Mouse (Mus musculus) heart, embryonic 16.5 days (tissue): Measurements from ENCODE around the gene Gpr33. TPM values are rescaled to one million over a fixed set of nuclear protein-coding genes. Genes with fewer than 3 reads are reported as not detected.

Source experiments
- ATAC-seq: fragments of 200-750 bp; cut with Nextera tagmentation; replicated peaks from 2 replicates; pipeline ENCODE4 v1.8.0; 2017; ENCODE audit warnings: moderate number of reproducible peaks; ENCODE audit not compliant: insufficient read depth, low FRiP score; ENCODE audit errors: extremely low read depth
- H3K27ac ChIP-seq: fragments of 300-500 bp; sonication (generic); 2 replicates; pipeline ENCODE4 v1.5.1; 2014; ENCODE audit warnings: mild to moderate bottlenecking, low read length, control low read depth, moderate library complexity
- H3K27me3 ChIP-seq: fragments of 300-500 bp; sonication (generic); 2 replicates; pipeline ENCODE4 v1.6.1; 2014; ENCODE audit warnings: low read length, mixed read lengths; ENCODE audit not compliant: control insufficient read depth, insufficient read depth
- H3K36me3 ChIP-seq: fragments of 300-500 bp; sonication (generic); 2 replicates; pipeline ENCODE4 v1.6.1; 2014; ENCODE audit not compliant: control insufficient read depth, insufficient read depth
- H3K4me1 ChIP-seq: fragments of 300-500 bp; sonication (generic); 2 replicates; pipeline ENCODE4 v1.6.1; 2014; ENCODE audit warnings: low read length, mixed read lengths; ENCODE audit not compliant: control insufficient read depth, insufficient read depth
- H3K4me2 ChIP-seq: fragments of 300-500 bp; sonication (generic); 2 replicates; pipeline ENCODE4 v1.6.1; 2014; ENCODE audit warnings: low read depth, mild to moderate bottlenecking, control low read depth, low read length
- H3K4me3 ChIP-seq: fragments of 300-500 bp; sonication (generic); 2 replicates; pipeline ENCODE4 v1.5.1; 2014; ENCODE audit warnings: mild to moderate bottlenecking, control low read depth, low read length
- H3K9ac ChIP-seq: fragments of 300-500 bp; sonication (generic); 2 replicates; pipeline ENCODE4 v1.6.1; 2014; ENCODE audit warnings: low read length, control low read depth
- H3K9me3 ChIP-seq: fragments of 300-500 bp; sonication (generic); replicated peaks from 2 replicates; pipeline ENCODE4 v1.6.1; 2016; ENCODE audit warnings: low read length; ENCODE audit not compliant: control insufficient read depth
- WGBS: fragments of 180-500 bp; shearing (Covaris S2); extraction: QIAGEN DNeasy Blood & Tissue Kit; methylation state at CpG from one replicate; pipeline ENCODE4 v1.1.7; 2014; 5-methylcytosine and 5-hydroxymethylcytosine counted together
- polyA plus RNA-seq: library from polyadenylated mRNA; unstranded; fragments of >200 nt; fragmentation: Nextera tagmentation; extraction: Ambion mirVana; gene quantifications from 2 replicates; pipeline ENCODE4 v1.2.1, GENCODE M21; 2015

Gpr33 gene
- polyA plus RNA-seq: not detected in 2 replicates

- H3K36me3 ChIP-seq: no peaks in the 10 kb centered on the region
- H3K27me3 ChIP-seq: no peaks in the 10 kb centered on the region
- no peak within 1 kb of the TSS for H3K27ac ChIP-seq
- no peak within 1 kb of the TSS for H3K9ac ChIP-seq
- no peak within 1 kb of the TSS for H3K4me2 ChIP-seq
- no peak for ATAC-seq
- no peak within 1 kb of the TSS for H3K4me3 ChIP-seq
- no peaks in the 10 kb centered on the region for H3K4me1 ChIP-seq
- WGBS: 90% methylated on average over 3 of the region's 3 CpGs
- no peaks in the 10 kb centered on the region for H3K9me3 ChIP-seq
Observed at GRCm38 (mm10) chr12:52027963-52028362, at the start of gene Gpr33. Gpr33 (minus strand) TSS chr12:52028063.

GRCm38 (mm10) chr12:52049324-52049723, 21.5 kb upstream of the Gpr33 start:
- Histone ChIP-seq H3K4me3 (no peak overlapping the region), H3K4me1 (0 out of 2 replicates have a peak, but pooled peaks cover under 1% of the 10 kb centered on the region), H3K36me3 (no peaks in the 10 kb centered on the region), H3K4me2 (no peak overlapping the region), H3K9ac (no peak overlapping the region), H3K27me3 (no peaks in the 10 kb centered on the region), H3K9me3 (no peaks in the 10 kb centered on the region), H3K27ac (no peak overlapping the region)
- 69% methylated on average over 2 of the region's 2 CpGs for WGBS
- ATAC-seq: no peak

- Histone ChIP-seq H3K4me1 (peaks cover 6% of the 10 kb centered on the region; the same call in 1 of the 2 replicates), H3K27ac (no peak overlapping the region), H3K36me3 (no peaks in the 10 kb centered on the region), H3K4me3 (no peak overlapping the region), H3K9me3 (no peaks in the 10 kb centered on the region), H3K27me3 (no peaks in the 10 kb centered on the region), H3K9ac (no peak overlapping the region), H3K4me2 (no peak overlapping the region)
- ATAC-seq: no peak
- WGBS: 52% methylated on average over 4 of the region's 4 CpGs
Observed at GRCm38 (mm10) chr12:52046371-52046770, 18.5 kb upstream of the Gpr33 start.

- peak; percentile 60; the same call in 1 of the 2 replicates for ATAC-seq
- Histone ChIP-seq H3K4me1 (peaks cover 6% of the 10 kb centered on the region; the same call in 1 of the 2 replicates), H3K4me3 (no peak overlapping the region), H3K27me3 (no peaks in the 10 kb centered on the region), H3K36me3 (no peaks in the 10 kb centered on the region), H3K9ac (no peak overlapping the region), H3K9me3 (no peaks in the 10 kb centered on the region), H3K27ac (no peak overlapping the region), H3K4me2 (no peak overlapping the region)
- WGBS: 33% methylated on average over 10 of the region's 10 CpGs
Observed at GRCm38 (mm10) chr12:52042818-52043336, 15.0 kb upstream of the Gpr33 start.

GRCm38 (mm10) chr12:52038352-52038751, 10.5 kb upstream of the Gpr33 start:
- 44% methylated on average over 3 of the region's 3 CpGs for WGBS
- ATAC-seq: no peak
- H3K27me3 ChIP-seq: no peaks in the 10 kb centered on the region
- H3K4me3 ChIP-seq: no peak overlapping the region
- H3K36me3 ChIP-seq: no peaks in the 10 kb centered on the region
- H3K27ac ChIP-seq: no peak overlapping the region
- H3K4me2 ChIP-seq: no peak overlapping the region
- no peak overlapping the region for H3K9ac ChIP-seq
- H3K4me1 ChIP-seq: peaks cover 3% of the 10 kb centered on the region; the same call in 1 of the 2 replicates
- H3K9me3 ChIP-seq: no peaks in the 10 kb centered on the region

GRCm38 (mm10) chr12:52034956-52035355, 7.1 kb upstream of the Gpr33 start:
- Histone ChIP-seq H3K4me3 (no peak overlapping the region), H3K9ac (no peak overlapping the region), H3K4me1 (no peaks in the 10 kb centered on the region), H3K36me3 (no peaks in the 10 kb centered on the region), H3K4me2 (no peak overlapping the region), H3K27ac (no peak overlapping the region), H3K9me3 (no peaks in the 10 kb centered on the region), H3K27me3 (no peaks in the 10 kb centered on the region)
- ATAC-seq: no peak
- WGBS: 72% methylated on average over 3 of the region's 3 CpGs

- Histone ChIP-seq H3K36me3 (no peaks in the 10 kb centered on the region), H3K9me3 (no peaks in the 10 kb centered on the region), H3K9ac (no peak overlapping the region), H3K4me3 (no peak overlapping the region), H3K4me2 (no peak overlapping the region), H3K4me1 (no peaks in the 10 kb centered on the region), H3K27ac (no peak overlapping the region), H3K27me3 (no peaks in the 10 kb centered on the region)
- WGBS: 81% methylated on average over 6 of the region's 6 CpGs
- ATAC-seq: no peak
Observed at GRCm38 (mm10) chr12:52032276-52032675, 4.4 kb upstream of the Gpr33 start.

GRCm38 (mm10) chr12:52014494-52015029, 13.3 kb downstream of the Gpr33 start:
- Histone ChIP-seq H3K27ac (no peak overlapping the region), H3K36me3 (no peaks in the 10 kb centered on the region), H3K4me1 (no peaks in the 10 kb centered on the region), H3K27me3 (no peaks in the 10 kb centered on the region), H3K9ac (no peak overlapping the region), H3K4me3 (no peak overlapping the region), H3K9me3 (no peaks in the 10 kb centered on the region), H3K4me2 (no peak overlapping the region)
- WGBS: 68% methylated on average over 7 of the region's 7 CpGs
- no peak for ATAC-seq

- no peak for ATAC-seq
- no peaks in the 10 kb centered on the region for H3K4me1 ChIP-seq
- no peaks in the 10 kb centered on the region for H3K36me3 ChIP-seq
- H3K27me3 ChIP-seq: no peaks in the 10 kb centered on the region
- H3K9me3 ChIP-seq: no peaks in the 10 kb centered on the region
- H3K4me2 ChIP-seq: no peak overlapping the region
- 78% methylated on average over 11 of the region's 11 CpGs for WGBS
- no peak overlapping the region for H3K4me3 ChIP-seq
- H3K9ac ChIP-seq: no peak overlapping the region
- H3K27ac ChIP-seq: no peak overlapping the region
Observed at GRCm38 (mm10) chr12:52014044-52014443, 13.8 kb downstream of the Gpr33 start.
